Mouse (Mus musculus) midbrain, embryonic 11.5 days (tissue): ENCODE results near the gene Rab11fip3. TPM values are rescaled to one million over a fixed set of nuclear protein-coding genes. Genes with fewer than 3 reads are reported as not detected.
A peak's percentile ranks its signal among the peaks of the same experiment; 100 is the strongest.

ENCODE experiments used
- ATAC-seq: fragments of 200-750 bp; cut with Nextera tagmentation; 2 replicates; pipeline ENCODE4 v1.8.0; 2017; ENCODE audit warnings: moderate TSS enrichment, moderate library complexity; ENCODE audit not compliant: low FRiP score
- DNase-seq: peaks from one replicate; pipeline ENCODE4 v3.0.0; 2015; ENCODE audit warnings: low spot score; ENCODE audit errors: missing footprints
- H3K27ac ChIP-seq: fragments of 300-500 bp; sonication (generic); 2 replicates; pipeline ENCODE4 v1.5.1; 2014; ENCODE audit warnings: low read depth, low read length
- H3K27me3 ChIP-seq: fragments of 300-500 bp; sonication (generic); 2 replicates; pipeline ENCODE4 v1.6.1; 2014; ENCODE audit warnings: mild to moderate bottlenecking, low read length, moderate library complexity, mixed read lengths; ENCODE audit not compliant: control insufficient read depth, insufficient read depth
- H3K36me3 ChIP-seq: fragments of 300-500 bp; sonication (generic); 2 replicates; pipeline ENCODE4 v1.6.1; 2014; ENCODE audit warnings: mild to moderate bottlenecking, low read length, moderate library complexity, mixed read lengths; ENCODE audit not compliant: control insufficient read depth, insufficient read depth
- H3K4me1 ChIP-seq: fragments of 300-500 bp; sonication (generic); 2 replicates; pipeline ENCODE4 v1.6.1; 2014; ENCODE audit warnings: low read length; ENCODE audit not compliant: control insufficient read depth, insufficient read depth
- H3K4me2 ChIP-seq: fragments of 300-500 bp; sonication (generic); 2 replicates; pipeline ENCODE4 v1.6.1; 2014; ENCODE audit warnings: mild to moderate bottlenecking, moderate library complexity
- H3K4me3 ChIP-seq: fragments of 300-500 bp; sonication (generic); 2 replicates; pipeline ENCODE4 v1.5.1; 2014; ENCODE audit warnings: low read depth, low read length
- H3K9ac ChIP-seq: fragments of 300-500 bp; sonication (generic); 2 replicates; pipeline ENCODE4 v1.6.1; 2014; ENCODE audit warnings: low read length
- H3K9me3 ChIP-seq: fragments of 300-500 bp; sonication (generic); 2 replicates; pipeline ENCODE4 v1.6.1; 2016; ENCODE audit warnings: low read length; ENCODE audit not compliant: control insufficient read depth
- WGBS: fragments of 180-500 bp; shearing (Covaris S2); extraction: QIAGEN DNeasy Blood & Tissue Kit; methylation state at CpG from one replicate; pipeline ENCODE4 v1.1.7; 2014; 5-methylcytosine and 5-hydroxymethylcytosine counted together
- polyA plus RNA-seq: library from polyadenylated mRNA; unstranded; fragments of >200 nt; fragmentation: Nextera tagmentation; extraction: Ambion mirVana; gene quantifications from 2 replicates; pipeline ENCODE4 v1.2.1, GENCODE M21; 2014

Rab11fip3 gene
- polyA plus RNA-seq, 1 experiment from 2014 or later: 18.2 TPM

- Histone ChIP-seq H3K9me3 (no peaks in the 10 kb centered on the region), H3K36me3 (no peaks in the 10 kb centered on the region), H3K4me3 (peak overlapping the region; percentile 60), H3K27ac (no peak overlapping the region; the same call in 1 of the 2 replicates), H3K4me2 (peak overlapping the region; percentile 78), H3K9ac (peak overlapping the region; percentile 90), H3K4me1 (peaks cover 11% of the 10 kb centered on the region; the same call in 1 of the 2 replicates), H3K27me3 (no peaks in the 10 kb centered on the region)
- DNase-seq (peak; percentile 91), ATAC-seq (no peak)
- 27% methylated on average over 9 of the region's 9 CpGs for WGBS
Measured at GRCm38 (mm10) chr17:26094531-26095110, 25.3 kb upstream of the Rab11fip3 start.

DNA sequence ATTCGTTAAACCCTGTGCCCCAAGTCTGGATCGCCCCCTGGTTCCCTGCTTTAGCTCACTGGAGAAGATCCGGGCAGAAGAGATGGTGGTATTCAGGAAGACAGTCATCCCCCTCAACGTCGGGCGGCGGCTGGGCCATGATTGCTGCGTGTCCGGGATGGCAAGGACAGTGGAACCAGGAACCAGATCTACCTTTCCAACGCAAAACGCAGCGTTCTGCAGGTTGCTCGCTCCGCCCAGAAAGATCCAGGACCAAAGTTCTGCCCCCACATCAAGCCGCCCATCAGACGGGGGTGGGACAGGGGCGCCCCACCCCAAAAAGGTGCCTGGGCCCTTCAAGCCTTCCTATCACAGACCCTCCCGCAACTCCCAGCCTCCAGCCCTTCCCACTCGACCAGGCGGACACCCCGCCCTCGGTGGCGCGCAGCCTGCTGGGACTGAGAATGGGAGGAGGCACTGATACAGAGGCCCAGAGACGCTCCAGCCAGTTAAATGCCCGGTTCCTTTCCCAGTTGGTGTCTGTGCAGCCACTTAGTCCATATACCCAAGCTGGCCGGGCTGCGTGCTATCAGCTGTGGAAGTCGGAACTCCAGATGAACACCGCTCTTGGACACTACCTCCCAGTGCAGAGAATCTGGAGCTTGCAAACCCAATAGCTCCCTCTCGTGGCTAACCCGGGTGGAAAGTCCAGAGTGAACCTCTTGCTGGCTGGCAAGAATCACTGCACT is 20.7 kb upstream of the Rab11fip3 start, which contains the start of gene Decr2:
Decr2 (minus strand) TSS at position 433 of the 728 bp plus-strand sequence.
- H3K4me1 ChIP-seq: peaks cover 8% of the 10 kb centered on the region; the same call in 1 of the 2 replicates
- no peaks in the 10 kb centered on the region for H3K9me3 ChIP-seq
- peak within 1 kb of the TSS; percentile 78 for H3K9ac ChIP-seq
- peak; percentile 98 for DNase-seq
- H3K36me3 ChIP-seq: no peaks in the 10 kb centered on the region
- peak within 1 kb of the TSS; percentile 89 for H3K4me2 ChIP-seq
- WGBS: 3% methylated on average over 32 of the region's 32 CpGs
- H3K27ac ChIP-seq: peak within 1 kb of the TSS; percentile 50
- peak within 1 kb of the TSS; percentile 52 for H3K4me3 ChIP-seq
- ATAC-seq: peak; percentile 86
- H3K27me3 ChIP-seq: no peaks in the 10 kb centered on the region

DNA sequence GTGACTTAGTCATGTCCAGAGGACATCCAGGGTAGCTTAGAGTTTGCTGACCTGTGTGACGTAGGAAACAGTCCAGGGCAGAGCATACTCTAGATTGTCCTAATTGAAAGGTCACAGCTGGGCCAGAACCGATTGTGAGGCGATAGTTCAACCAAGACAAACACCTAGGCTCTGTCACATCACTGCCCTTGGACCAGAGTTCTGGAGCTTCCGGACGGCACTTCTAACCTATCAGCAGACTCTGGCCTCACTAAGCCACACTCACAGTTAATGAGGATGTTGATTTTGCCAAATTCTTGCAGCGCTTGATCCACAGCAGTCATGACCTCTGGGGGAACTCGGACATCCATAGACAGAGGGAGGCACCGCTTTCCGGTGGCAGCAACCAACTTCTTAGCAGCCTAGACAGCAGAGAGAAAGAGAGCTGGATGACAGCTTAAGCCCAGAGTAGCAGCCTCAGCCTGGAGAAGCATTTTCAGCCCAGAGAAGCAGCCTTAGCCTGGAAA is 17.8 kb upstream of the Rab11fip3 start:
- no peaks in the 10 kb centered on the region for H3K36me3 ChIP-seq
- DNase-seq (no peak), ATAC-seq (no peak)
- H3K9me3 ChIP-seq: no peaks in the 10 kb centered on the region
- H3K4me1 ChIP-seq: peaks cover 3% of the 10 kb centered on the region; the same call in 1 of the 2 replicates
- H3K27ac ChIP-seq: no peak overlapping the region
- H3K4me3 ChIP-seq: no peak overlapping the region
- WGBS: 93% methylated on average over 9 of the region's 9 CpGs
- H3K9ac ChIP-seq: no peak overlapping the region
- no peak overlapping the region for H3K4me2 ChIP-seq
- no peaks in the 10 kb centered on the region for H3K27me3 ChIP-seq

DNA sequence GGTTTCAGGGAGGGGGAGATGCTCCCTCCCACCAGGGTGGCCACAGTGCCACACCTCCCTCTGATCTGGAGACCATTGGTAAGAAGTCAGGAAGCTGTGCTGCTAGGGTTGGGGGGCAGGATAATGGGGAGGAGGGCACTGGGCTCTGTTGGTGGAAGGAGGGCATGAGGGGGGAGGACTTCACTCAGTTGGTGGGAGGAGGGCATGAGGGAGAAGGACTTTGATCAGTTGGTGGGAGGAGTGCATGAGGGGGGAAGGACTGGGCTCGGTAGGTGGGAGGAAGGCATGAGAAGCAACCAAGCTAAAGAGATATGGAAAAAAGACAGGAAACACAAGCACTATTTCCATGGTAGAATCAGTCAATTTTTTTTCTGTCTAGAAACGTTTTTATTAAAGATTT is 11.5 kb upstream of the Rab11fip3 start:
- Histone ChIP-seq H3K27ac (no peak overlapping the region), H3K9ac (no peak overlapping the region), H3K4me3 (no peak overlapping the region), H3K4me2 (no peak overlapping the region), H3K4me1 (no peaks in the 10 kb centered on the region), H3K27me3 (no peaks in the 10 kb centered on the region), H3K9me3 (no peaks in the 10 kb centered on the region), H3K36me3 (no peaks in the 10 kb centered on the region)
- no peak for ATAC-seq
- WGBS: 48% methylated on average over 2 of the region's 2 CpGs
- peak; percentile 66 for DNase-seq

DNA sequence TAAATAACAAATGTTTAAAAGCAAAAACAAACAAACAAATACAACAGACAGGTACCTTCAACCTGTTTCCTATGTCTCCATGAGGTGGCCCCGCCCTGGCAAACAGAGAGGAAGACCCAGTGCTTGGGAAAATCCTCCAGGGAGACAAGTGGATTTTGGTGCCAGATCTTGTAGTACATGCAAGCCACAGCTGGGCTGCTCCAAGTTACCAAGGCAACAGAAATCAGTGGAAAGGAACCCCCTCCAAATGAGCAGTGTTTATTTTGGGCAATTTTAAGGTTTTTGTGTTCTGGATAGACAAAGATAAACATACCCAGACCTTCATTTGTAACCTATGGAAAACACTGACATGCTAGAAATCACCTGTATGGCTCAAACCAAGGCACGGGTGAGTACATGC is 9.5 kb upstream of the Rab11fip3 start:
- DNase-seq (peak; percentile 10), ATAC-seq (no peak)
- Histone ChIP-seq H3K36me3 (no peaks in the 10 kb centered on the region), H3K4me1 (no peaks in the 10 kb centered on the region), H3K4me2 (no peak overlapping the region), H3K27me3 (no peaks in the 10 kb centered on the region; the same call in 1 of the 2 replicates), H3K9me3 (no peaks in the 10 kb centered on the region), H3K27ac (no peak overlapping the region), H3K9ac (no peak overlapping the region), H3K4me3 (no peak overlapping the region)
- 90% methylated on average over 2 of the region's 2 CpGs for WGBS

GRCm38 (mm10) chr17:26075246-26075645 is 5.9 kb upstream of the Rab11fip3 start:
- Histone ChIP-seq H3K27me3 (peaks cover 3% of the 10 kb centered on the region; the same call in 1 of the 2 replicates), H3K27ac (no peak overlapping the region), H3K9ac (no peak overlapping the region), H3K9me3 (no peaks in the 10 kb centered on the region), H3K4me3 (no peak overlapping the region), H3K36me3 (no peaks in the 10 kb centered on the region), H3K4me1 (no peaks in the 10 kb centered on the region), H3K4me2 (no peak overlapping the region)
- DNase-seq: peak; percentile 73
- WGBS: 75% methylated on average over 3 of the region's 3 CpGs
- no peak for ATAC-seq

DNA sequence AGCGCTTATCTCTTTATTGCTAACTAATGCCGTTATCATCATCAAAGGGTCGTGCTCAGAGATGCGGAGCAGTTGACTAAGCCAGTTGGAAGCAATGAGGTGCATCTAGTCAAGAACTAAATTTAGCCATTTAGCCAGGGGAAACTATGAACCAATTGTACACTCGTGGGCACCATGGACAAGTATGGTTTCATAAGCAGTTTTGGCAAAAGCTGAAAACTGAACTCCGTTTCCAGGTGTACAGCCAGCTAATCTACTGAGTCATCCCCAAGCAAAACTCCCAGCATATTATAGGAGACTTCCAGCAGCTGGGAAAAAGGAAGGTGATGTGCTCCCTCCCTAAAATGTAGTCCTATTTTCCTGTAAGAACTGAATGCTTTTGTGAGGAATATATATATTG is 781 bp upstream of the Rab11fip3 start:
- H3K36me3 ChIP-seq: no peaks in the 10 kb centered on the region
- H3K9me3 ChIP-seq: no peaks in the 10 kb centered on the region
- no peak overlapping the region; the same call in 1 of the 2 replicates for H3K9ac ChIP-seq
- DNase-seq: no peak
- H3K27me3 ChIP-seq: peaks cover 3% of the 10 kb centered on the region; the same call in 1 of the 2 replicates
- H3K4me2 ChIP-seq: peak overlapping the region; percentile 99
- peaks cover 32% of the 10 kb centered on the region for H3K4me1 ChIP-seq
- no peak overlapping the region for H3K27ac ChIP-seq
- no peak for ATAC-seq
- 40% methylated on average over 6 of the region's 6 CpGs for WGBS
- H3K4me3 ChIP-seq: peak overlapping the region; percentile 63; the same call in 1 of the 2 replicates

GRCm38 (mm10) chr17:26068024-26068830 is 1.1 kb downstream of the Rab11fip3 start:
- H3K27me3 ChIP-seq: peaks cover 3% of the 10 kb centered on the region; the same call in 1 of the 2 replicates
- H3K9ac ChIP-seq: peak overlapping the region; percentile 87
- peak overlapping the region; percentile 99 for H3K4me2 ChIP-seq
- peaks cover 33% of the 10 kb centered on the region for H3K4me1 ChIP-seq
- 2% methylated on average over 44 of the region's 44 CpGs for WGBS
- peak; percentile 42 for ATAC-seq
- peak overlapping the region; percentile 63 for H3K4me3 ChIP-seq
- H3K36me3 ChIP-seq: no peaks in the 10 kb centered on the region
- H3K9me3 ChIP-seq: no peaks in the 10 kb centered on the region
- DNase-seq: peak; percentile 96
- no peak overlapping the region for H3K27ac ChIP-seq
